Mouse (Mus musculus): ENCODE measurements around the gene Afap1.
A peak's percentile ranks its signal among the peaks of the same experiment; 100 is the strongest.

Afap1 gene

DNA sequence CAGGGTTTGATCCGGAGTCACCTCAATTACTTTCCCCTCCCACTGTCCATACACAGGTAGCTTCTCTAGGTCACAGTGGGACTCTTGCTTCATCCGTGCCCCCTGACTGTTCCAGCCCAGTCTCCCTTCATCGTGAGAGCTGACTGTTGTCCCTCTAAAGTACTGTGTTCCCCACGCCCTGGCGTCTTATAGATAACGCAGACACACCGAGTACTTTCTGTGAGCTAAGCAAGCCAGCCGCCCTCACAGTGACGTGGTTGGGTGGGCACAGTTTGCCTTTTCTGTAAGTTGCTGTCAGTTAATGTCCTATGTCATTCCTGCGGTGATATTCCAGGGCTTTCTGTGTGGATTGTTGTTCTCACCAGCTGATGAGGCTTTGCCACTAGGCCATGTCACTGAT lies 39.9 kb downstream of the Afap1 start:
- DNase-seq (ENCODE audit: low read depth, low spot score), result no peak

DNA sequence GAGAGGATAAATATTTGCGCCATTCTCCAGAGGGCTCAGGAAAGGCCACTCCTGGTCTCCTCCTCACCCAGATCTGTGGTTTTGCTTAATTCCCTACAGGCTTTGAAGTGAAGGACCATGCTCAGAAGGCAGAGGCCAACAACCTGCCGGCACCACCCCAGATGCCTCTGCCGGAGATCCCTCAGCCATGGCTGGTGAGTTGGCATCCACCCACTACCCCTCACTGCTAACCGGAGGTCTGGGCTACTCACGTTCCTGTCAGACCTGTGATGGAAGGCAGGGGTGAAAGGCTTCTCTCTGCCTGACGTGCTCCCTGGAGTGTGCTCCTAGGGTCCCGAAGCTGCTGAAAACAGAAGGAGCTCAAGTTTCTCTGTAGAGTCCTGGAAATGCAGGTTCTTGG lies 42.8 kb downstream of the Afap1 start:
- no peak for DNase-seq (ENCODE audit: low read depth, low spot score)

DNA sequence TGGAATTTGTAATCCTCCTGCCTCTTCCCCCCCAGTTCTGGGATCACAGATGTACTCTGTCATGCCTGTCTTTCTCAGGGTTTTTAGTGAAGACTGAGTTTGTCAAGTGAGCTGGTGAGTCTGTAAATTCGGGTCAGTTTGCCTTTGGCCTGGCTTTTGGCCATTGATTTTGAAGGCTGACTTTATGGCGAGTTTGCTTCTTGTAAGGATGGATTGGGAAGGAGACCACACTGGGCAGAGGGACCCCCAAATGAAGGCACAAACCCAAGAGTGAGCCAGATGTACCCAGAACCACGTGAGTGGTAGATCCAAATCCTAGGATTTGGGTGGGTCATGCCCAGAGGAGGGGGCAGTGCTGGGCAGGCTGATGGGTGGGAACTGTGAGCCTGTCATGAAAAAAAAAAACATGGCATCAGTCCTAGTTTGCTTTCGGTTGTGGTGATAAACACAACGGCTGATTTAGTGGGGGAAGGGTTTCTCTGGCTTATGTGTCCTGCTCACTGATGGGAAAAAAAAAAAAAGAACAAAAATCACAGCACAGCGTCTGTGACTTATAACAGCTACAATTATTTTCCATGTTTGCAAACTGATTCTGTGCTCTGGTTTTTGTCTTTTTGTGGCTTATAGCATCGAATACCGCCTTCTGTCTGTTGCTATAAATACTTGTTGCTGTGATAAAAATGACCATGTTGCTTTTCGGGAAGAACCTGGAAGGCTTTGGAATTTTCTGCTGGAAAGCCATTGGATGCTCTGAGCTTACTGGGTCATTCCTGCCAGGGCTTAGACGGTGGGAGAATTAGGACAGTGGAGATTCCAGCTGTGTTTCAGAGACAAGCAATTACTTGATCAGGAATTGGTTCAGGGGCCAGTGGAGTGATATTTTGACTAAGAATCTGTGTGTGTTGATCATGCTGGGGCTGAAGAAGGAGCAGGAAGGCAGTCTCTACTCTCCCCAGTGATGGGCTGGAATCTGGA lies 45.4 kb downstream of the Afap1 start:
- no peak for DNase-seq (ENCODE audit: low read depth, low spot score)

DNA sequence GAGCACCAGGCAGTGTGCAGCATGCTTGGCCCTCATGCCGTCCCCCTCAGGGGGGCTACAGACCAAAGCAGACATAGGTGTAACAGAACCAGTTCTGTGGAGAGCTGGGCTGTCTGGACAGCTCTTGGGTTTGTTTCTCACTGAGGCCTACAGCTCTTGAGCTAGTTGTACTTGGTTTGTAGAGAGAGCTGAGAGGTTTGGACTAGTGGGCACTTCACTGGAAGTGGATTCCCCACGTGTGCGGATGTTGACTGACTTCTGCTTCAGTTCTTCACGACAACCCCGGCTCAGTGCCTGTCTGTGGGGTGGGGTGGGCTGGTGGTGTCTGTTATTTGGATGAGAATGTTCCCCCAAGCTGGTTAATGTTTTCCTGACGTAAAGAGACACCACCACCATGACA lies 46.8 kb downstream of the Afap1 start:
- DNase-seq (ENCODE audit: low read depth, low spot score), result no peak

DNA sequence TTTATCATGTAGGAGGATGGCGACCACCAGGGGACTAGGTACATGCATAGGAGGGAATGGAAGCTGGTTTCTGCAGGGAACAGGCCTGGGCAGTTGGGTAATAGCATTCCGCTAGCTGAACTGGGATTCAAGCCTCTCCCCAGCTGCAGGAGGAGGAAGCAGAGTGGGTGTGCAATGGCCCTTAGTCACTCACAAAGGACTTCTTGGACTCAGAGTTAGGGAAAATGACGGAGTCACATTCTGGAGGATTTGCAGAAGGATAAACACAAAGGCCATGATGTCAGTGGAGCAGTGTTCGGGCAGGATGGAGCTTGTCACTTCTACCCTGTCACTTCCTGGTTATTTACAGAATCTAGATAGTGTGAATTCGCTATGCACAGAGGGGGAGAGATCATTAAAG lies 50.4 kb downstream of the Afap1 start:
- no peak for DNase-seq (ENCODE audit: low read depth, low spot score)

DNA sequence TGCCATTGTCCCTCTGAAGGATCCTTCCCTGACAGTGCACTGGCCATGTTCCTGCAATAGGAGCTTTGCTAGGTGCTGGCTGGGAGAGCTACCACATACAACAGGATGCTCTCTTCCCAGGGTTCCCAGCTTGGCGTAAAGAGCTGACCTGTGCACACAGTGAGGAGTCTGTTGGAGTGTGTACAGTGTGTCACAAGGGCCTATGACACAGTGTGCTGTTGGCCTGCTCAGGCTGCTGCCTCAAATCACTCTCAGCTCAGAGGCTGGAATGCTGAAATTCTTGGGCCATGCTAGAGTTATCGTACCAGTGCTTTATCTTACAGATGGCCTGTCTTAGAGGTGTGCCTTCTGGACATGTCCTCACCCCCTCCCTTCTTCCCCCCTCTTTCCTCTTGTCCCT lies 53.7 kb downstream of the Afap1 start:
- no peak for DNase-seq (ENCODE audit: low read depth, low spot score)

DNA sequence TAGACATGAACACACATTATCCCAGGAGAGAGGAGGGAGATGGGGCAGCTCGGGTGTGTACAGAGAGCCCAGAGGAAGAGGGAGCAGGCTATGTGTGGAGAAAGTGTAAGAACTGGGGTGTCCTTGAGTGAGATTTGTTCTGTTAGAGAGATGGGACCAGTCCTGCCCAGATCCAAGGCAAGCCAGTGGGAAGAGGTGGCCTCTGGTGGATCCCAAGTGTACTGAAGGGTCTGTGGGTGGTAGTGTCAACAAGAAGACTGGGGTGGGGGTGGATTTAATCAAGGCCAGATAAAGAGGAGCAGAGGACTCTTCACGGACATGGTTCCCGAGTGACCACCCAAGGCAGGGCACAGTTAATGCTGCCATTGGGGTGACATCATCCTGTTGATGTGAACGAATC lies 54.3 kb downstream of the Afap1 start:
- no peak for DNase-seq (ENCODE audit: low read depth, low spot score)

GRCm38 (mm10) chr5:35948225-35948975 lies 55.3 kb downstream of the Afap1 start:
- no peak for DNase-seq (ENCODE audit: low read depth, low spot score)

- no peak for DNase-seq (ENCODE audit: low read depth, low spot score)
These were observed 55.9 kb downstream of the Afap1 start for GRCm38 (mm10) chr5:35949061-35949460.

DNA sequence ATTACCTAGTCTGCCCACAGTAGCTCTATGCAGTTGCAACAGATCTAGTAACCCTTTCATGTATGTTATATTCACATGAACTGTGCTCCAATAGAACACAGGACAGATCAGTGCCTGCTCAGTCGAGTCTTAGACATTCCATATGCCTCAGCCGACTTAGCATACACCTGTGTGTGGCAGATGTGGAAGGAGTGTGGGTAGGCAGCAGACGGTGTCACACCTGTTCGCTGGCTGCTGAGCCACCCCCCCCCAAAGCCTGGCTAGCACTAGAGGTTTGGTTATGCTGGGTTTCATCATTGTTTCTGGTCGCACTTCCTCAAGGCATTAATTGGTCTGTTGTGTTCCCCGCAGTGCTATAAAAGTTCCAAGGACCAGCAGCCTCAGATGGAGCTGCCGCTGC lies 57.4 kb downstream of the Afap1 start:
- peak; percentile 6 for DNase-seq (ENCODE audit: low read depth, low spot score)

GRCm38 (mm10) chr5:35954055-35954718 lies 61.1 kb downstream of the Afap1 start:
- DNase-seq (ENCODE audit: low read depth, low spot score), result no peak

DNA sequence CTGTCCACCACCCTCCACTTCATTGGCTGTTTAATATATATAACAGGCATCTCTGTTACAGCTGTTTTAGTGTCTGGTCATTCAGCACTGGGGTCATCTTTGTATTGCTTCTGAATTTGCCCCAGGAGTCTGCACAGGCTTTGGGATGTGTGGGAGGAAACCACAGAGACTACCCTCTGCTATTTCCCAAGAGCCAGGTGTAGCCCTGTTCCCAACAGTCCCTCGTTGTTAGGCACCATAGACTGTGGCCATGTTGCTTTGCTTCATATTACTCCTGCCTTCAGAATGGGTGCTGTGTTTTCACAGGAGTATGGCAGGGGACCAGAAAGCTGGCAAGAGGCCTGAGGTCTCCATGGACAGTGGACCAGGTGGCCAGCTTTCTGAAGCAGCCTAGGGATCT lies 63.1 kb downstream of the Afap1 start:
- DNase-seq (ENCODE audit: low read depth, low spot score), result no peak

DNA sequence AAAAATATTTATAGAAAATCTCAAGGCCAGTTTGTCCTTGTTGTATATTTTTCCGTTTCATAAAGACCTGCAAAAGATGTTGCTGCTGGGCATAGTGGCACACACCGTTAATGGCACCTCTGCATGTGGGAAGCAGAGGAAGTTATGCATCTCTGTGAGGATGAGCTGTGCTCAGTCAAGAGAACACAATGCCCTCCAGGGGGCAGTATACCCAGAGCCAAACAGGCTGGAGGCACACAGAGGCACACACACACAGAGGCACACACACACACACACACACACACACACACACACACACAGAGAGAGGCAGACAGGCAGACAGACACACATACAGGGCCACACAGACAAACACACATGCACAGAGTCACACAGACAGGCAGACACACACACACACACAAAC lies 65.6 kb downstream of the Afap1 start:
- DNase-seq (ENCODE audit: low read depth, low spot score), result peak; percentile 34

DNA sequence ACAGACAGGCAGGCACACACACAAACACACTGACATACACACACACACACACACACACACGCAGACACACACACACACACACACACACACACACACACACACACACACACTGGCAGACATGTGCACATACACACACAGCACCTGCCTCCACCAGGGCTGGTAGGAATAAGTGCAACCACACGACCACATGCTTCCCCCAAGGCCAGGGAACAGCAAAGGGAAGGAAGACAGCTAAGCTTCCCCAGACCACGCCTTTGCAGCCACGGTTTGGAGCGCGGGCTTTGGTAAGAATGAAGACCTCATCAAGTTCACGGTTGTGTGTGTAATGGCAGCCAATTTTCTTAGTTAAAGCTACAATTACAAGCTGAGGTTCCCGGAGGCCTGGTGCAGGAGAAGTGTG lies 67.0 kb downstream of the Afap1 start:
- no peak for DNase-seq (ENCODE audit: low read depth, low spot score)

DNA sequence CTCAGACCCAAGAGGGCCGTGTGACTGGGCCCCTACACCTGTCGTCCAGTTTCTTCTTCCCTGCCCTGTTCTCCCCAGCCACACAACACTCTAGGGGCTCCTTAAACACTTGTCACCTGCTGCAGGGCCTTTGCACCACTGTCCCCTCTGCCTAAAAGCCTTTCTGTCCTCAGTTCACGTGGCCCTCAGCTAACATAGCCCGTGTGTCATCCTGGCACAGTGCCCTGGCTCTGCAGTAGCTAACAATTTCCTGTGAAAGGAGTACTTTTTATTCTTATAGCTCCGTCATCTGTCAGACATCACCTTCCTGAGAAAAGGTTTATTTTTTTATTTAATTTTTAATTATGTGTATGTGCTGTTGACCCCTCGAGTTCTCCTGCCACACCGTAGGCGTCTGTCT lies 68.2 kb downstream of the Afap1 start:
- DNase-seq (ENCODE audit: low read depth, low spot score), result no peak

DNA sequence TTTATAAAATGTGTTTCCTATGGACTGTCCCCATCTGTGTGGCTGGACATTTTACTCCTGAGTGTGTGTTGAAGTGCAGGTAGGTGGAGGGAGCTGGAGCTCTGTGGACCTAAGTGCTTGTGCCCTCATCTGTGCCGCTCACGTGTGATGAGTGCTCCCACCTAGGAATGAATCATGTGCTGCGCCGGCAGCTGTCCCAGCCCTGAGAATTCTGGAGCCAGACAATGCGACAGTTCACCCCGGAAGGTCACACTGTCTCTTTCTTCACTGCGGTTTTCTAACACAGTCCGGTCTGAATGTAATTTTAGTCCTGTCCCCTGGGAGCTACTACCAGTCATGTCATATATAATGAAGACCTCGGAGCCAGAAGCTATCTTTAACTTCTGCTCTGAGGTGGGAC lies 70.5 kb downstream of the Afap1 start:
- no peak for DNase-seq (ENCODE audit: low read depth, low spot score)

DNA sequence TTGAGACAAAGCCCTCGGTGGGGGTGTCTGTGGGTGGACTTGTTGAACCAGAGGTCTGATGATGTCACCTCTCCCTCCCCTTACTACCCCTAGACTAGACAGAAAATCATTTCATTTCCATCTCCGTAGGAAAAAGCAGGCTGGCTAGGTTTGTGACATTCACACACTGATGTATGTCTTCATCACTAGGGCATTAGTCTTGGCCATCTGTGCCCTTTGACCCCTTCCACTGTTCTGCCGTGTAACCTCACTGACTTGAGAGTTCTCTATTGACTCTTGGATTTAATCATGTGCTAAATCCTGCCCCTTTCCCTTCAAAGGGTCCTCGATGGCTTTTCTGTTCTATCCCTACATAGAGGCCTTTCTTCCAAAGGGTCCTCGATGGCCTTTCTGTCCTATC lies 71.9 kb downstream of the Afap1 start:
- no peak for DNase-seq (ENCODE audit: low read depth, low spot score)

- DNase-seq (ENCODE audit: low read depth, low spot score), result no peak
These were observed 76.7 kb downstream of the Afap1 start for GRCm38 (mm10) chr5:35969857-35970256.

DNA sequence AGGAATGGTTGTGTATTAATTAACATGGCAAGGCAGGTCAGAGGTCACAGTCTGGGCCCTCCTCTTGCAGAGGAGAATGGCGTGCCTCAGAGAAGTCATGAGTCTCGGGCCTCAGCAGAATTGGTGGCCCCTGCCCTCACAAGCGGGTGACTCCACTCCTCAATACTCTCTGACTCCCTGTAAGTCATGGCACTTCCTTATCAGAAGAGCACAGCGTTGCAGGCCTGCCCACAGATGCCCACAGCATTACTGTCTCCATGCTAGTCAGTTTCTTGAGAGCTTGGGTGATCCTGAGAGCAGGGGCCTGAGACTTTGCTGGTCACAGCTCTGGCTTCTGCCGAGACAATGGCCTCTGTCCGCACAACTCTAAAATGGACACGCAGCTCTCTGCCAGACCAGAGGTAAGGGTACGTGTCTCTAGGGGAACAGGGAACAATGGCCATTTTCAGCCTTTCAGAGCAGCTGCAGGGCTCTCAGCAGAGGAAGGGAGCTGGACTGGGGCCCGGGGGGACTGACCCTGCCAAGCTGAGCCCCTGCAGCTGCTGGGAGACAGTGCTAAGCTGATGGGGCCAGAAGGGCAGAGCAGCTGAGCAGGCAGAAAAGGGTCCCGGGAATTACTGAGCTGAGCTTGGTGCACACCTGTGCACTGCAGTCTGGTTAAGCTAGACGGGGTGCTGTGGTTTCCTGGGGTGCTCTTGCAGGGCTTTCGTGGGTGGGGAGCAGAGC lies 77.4 kb downstream of the Afap1 start:
- DNase-seq (ENCODE audit: low read depth, low spot score), result no peak

DNA sequence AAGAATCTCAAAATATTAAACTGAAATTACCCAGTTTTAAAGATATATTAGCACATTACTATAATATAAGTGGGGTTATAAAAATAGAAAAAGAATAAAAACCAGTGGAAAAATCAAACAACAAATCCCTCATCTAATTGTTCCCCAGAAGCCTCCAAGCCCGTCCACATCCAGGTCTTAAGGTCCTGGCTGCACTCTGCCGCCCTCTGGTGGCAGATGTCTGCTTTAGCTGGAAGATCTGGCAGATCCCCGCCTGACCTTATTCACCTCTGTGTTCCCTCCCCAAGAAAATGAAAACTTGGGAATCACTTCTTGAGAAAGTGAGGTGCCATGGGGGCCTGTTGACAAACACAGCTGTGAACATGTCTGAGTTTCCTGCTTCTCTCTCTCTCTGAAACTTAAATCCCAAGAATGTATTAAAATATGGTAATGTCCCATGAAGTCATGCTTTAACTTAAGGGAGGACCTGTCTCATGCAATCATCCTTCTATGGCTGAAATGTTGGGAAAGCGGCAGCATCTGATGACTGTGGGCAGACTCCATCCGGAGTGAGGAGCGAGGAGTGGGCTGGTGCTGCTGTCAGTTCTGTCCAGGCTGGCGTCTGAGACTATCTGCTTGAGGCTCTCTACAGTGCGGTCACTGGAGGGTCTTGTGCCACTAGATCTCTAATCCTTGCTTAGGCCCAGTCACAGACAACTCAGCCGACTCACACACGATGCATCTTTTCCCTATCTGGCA lies 78.9 kb downstream of the Afap1 start:
- DNase-seq (ENCODE audit: low read depth, low spot score), result peak; percentile 51

- no peak for DNase-seq (ENCODE audit: low read depth, low spot score)
These were observed 79.6 kb downstream of the Afap1 start for GRCm38 (mm10) chr5:35972739-35973138.

All from A20 (cell line).